Mouse (Mus musculus) forebrain, embryonic 15.5 days (tissue): ENCODE data around the gene Pbx1. TPM values are rescaled to one million over a fixed set of nuclear protein-coding genes. Genes with fewer than 3 reads are reported as not detected.

Experiments used
- ATAC-seq: fragments of 200-750 bp; cut with Nextera tagmentation; replicated peaks from 2 replicates; pipeline ENCODE4 v1.8.0; 2017; ENCODE audit warnings: mild to moderate bottlenecking, moderate TSS enrichment, moderate library complexity
- H3K27ac ChIP-seq: fragments of 300-500 bp; sonication (generic); replicated peaks from 2 replicates; pipeline ENCODE4 v1.5.1; 2015; ENCODE audit warnings: mild to moderate bottlenecking, inconsistent platforms
- H3K27me3 ChIP-seq: fragments of 300-500 bp; sonication (generic); 2 replicates; pipeline ENCODE4 v1.6.1; 2015; ENCODE audit warnings: inconsistent platforms
- H3K36me3 ChIP-seq: fragments of 300-500 bp; sonication (generic); 2 replicates; pipeline ENCODE4 v1.6.1; 2015; ENCODE audit warnings: mild to moderate bottlenecking, inconsistent platforms
- H3K4me1 ChIP-seq: fragments of 300-500 bp; sonication (generic); 2 replicates; pipeline ENCODE4 v1.6.1; 2015; ENCODE audit warnings: inconsistent platforms
- H3K4me2 ChIP-seq: fragments of 300-500 bp; sonication (generic); replicated peaks from 2 replicates; pipeline ENCODE4 v1.6.1; 2015; ENCODE audit warnings: mild to moderate bottlenecking, inconsistent platforms
- H3K4me3 ChIP-seq: fragments of 300-500 bp; sonication (generic); 2 replicates; pipeline ENCODE4 v1.5.1; 2015; ENCODE audit warnings: mild to moderate bottlenecking, inconsistent platforms
- H3K9ac ChIP-seq: fragments of 300-500 bp; sonication (generic); replicated peaks from 2 replicates; pipeline ENCODE4 v1.6.1; 2015; ENCODE audit warnings: mild to moderate bottlenecking, inconsistent platforms
- H3K9me3 ChIP-seq: fragments of 300-500 bp; sonication (generic); 2 replicates; pipeline ENCODE4 v1.6.1; 2016; ENCODE audit warnings: inconsistent platforms
- WGBS: fragments of 180-500 bp; shearing (Covaris S2); methylation state at CpG from one replicate; pipeline ENCODE4 v1.1.7; 2015; ENCODE audit warnings: mixed read lengths; 5-methylcytosine and 5-hydroxymethylcytosine counted together
- polyA plus RNA-seq: library from polyadenylated mRNA; unstranded; fragments of >200 nt; fragmentation: Nextera tagmentation; extraction: Ambion mirVana; gene quantifications from 2 replicates; pipeline ENCODE4 v1.2.1, GENCODE M21; 2015

The Pbx1 gene
- polyA plus RNA-seq, 1 experiment from 2014 or later, result 90.5 TPM

DNA sequence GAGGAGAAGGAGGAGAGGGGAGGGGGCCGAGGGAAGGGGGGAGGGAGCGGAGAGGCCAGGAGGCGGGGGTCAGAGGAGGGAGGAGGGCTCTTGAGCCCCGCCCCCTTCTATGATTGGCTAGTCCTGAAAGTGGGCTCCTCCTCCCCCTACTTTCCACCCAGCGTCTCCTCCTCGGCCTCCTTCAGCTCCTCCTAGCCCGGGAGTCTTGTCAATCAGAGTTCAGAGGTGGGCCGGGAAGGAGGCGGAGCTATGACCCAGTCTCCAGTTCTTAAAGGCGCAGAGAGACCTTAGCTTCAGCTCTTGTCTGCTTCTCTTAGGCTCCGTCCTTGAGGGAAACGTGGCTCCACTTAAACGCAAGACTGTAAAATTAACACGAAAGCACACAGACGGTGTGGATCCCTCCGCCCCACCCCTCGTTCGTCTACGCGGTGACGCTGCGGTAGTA, 233 bp upstream of the Pbx1 start:
- peak; percentile 99 for ATAC-seq
- Histone ChIP-seq H3K9me3 (no peaks in the 10 kb centered on the region), H3K27me3 (no peaks in the 10 kb centered on the region), H3K4me1 (peaks cover 8% of the 10 kb centered on the region), H3K36me3 (no peaks in the 10 kb centered on the region), H3K4me2 (peak overlapping the region; percentile 53), H3K4me3 (peak overlapping the region; percentile 36), H3K27ac (peak overlapping the region; percentile 98), H3K9ac (peak overlapping the region; percentile 32; the same call in 1 of the 2 replicates)
- under 1% methylated on average over 21 of the region's 22 CpGs for WGBS

DNA sequence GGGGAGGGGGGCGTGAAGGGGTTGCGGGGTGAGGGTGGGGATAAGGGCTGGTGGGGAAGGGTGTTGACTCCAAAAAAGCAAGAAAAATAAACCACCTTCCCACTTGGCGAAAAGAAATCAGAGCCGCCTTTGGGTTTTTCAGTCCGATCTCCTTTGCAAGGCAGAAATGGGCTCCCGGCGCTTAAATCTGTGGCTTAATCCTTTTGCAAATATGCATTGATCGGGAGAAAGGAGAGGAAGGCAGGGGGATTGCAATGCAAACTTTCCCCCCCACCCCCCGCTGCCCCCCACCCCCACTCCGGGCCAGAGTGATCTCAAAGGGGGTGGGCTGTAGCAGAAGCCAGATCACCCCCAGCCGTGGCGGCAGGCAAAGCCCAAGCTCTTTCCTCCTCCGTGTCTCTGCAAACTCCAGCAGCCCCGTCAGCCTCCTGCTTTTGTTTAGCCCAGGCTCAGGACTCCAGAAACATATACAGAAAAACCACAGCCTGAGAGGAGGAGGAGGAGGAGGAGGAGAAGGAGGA, 299 bp downstream of the Pbx1 start:
- Histone ChIP-seq H3K27ac (peak overlapping the region; percentile 98), H3K27me3 (no peaks in the 10 kb centered on the region), H3K4me3 (peak overlapping the region; percentile 55), H3K4me2 (peak overlapping the region; percentile 65), H3K36me3 (no peaks in the 10 kb centered on the region), H3K4me1 (peaks cover 9% of the 10 kb centered on the region), H3K9me3 (no peaks in the 10 kb centered on the region), H3K9ac (peak overlapping the region; percentile 84)
- ATAC-seq, result peak; percentile 93
- WGBS, result 0% methylated on average over 13 of the region's 14 CpGs

DNA sequence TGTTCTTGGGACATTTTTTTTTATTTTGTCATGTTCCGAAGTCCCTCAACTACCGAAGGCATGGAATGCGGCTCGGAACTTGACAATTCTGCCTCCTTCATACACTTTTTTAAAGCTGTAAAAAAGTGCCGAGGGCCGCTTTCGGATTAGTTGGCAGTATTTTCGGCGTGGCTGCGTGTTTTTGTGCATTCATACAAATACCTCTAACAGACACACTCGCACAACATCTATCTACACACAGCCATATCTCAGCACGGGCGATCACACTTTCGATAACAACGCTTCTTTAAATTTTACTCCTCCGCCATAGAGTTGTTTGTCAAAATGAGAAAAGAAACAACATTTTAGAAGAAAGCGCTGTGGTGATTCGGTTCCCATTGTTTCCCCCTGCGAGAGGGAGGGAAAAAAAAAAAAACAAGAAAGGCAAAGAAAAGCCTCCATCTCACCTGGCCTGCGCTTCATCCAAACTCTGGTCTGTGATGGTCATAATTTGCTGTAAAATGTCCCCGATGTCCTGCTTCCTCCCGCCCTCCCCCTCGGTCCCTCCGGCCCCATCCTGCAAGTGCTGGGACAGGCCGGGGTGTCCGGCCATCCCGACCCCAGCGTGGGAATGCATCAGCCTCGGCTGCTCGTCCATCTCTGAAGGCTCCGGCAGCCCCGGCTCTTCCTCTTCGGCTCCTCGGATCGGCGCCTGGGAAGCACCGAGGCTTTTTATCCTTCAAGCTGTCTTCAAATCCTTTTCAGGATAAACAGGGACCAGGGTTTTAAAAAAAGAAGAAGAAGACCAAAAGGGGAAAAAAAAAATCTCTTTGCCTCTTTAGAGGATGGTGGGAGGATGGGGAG, 981 bp downstream of the Pbx1 start:
- Histone ChIP-seq H3K9me3 (no peaks in the 10 kb centered on the region), H3K4me3 (peak overlapping the region; percentile 55), H3K4me1 (peaks cover 15% of the 10 kb centered on the region), H3K9ac (peak overlapping the region; percentile 84), H3K4me2 (peak overlapping the region; percentile 65), H3K27me3 (no peaks in the 10 kb centered on the region), H3K36me3 (no peaks in the 10 kb centered on the region), H3K27ac (peak overlapping the region; percentile 98)
- no peak for ATAC-seq
- under 1% methylated on average over 37 of the region's 37 CpGs for WGBS

DNA sequence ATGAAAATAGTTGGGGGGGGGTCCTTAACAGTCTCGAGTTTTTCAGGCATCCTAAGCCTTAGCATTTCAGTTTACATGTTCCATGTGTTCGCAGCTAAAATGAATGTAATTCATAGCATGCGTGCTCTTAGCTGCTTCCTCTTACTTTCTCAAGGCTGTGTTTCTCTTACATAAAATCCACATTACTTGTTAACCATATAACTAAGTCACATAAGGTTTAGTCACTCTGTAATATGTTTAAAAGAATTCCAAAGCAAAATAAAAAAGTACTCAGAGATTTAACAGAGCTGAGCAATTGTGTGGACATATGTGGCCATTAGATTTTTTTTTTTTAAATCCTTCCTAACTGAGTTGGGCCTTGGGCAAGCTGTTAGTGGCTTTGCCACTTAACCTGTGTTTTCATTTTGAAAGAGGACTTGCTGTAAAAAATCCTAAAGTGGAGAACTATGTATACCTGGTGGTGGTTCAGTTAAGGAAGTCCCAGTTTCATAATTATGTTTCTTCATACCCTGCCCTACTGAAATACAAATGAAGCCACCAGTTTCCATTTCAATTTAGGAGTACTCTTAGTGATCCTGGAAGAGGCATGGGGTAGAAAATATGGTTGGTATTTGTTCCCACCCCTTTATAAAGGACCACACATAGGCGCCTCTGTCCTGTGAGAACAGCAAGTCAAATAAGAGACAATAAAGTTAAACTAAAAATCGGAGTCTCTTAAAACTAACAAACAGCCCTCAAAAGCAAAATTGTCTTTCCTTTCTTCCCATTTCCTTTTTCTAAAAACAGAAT, 2.0 kb downstream of the Pbx1 start:
- Histone ChIP-seq H3K36me3 (no peaks in the 10 kb centered on the region), H3K9ac (peak overlapping the region; percentile 84), H3K27ac (peak overlapping the region; percentile 98), H3K27me3 (no peaks in the 10 kb centered on the region), H3K9me3 (no peaks in the 10 kb centered on the region), H3K4me2 (peak overlapping the region; percentile 65), H3K4me3 (peak overlapping the region; percentile 55), H3K4me1 (peaks cover 22% of the 10 kb centered on the region)
- ATAC-seq, result no peak
- WGBS, result under 1% methylated on average over 5 of the region's 5 CpGs

DNA sequence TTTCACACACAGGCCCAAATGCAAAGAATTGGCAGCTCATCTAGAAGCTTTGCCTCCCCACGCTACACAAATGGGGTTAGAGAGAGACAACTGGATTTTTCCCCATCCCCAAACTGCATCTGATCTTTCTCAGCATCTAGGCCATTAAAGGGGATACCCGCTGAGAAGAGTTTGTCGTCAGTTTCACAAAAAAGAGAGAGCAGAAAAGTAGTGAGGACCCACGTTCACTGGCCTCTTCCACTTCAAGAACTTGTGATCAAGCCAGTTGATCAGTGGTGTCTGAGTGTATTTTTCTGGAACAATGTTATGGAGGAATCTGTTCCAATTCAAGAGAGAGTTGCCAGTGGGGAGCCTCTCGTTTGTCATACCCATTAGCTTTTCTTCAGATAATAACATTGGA, 2.7 kb downstream of the Pbx1 start:
- Histone ChIP-seq H3K27ac (peak overlapping the region; percentile 98), H3K4me3 (peak overlapping the region; percentile 55), H3K4me1 (peaks cover 29% of the 10 kb centered on the region), H3K27me3 (no peaks in the 10 kb centered on the region), H3K9ac (peak overlapping the region; percentile 84), H3K4me2 (peak overlapping the region; percentile 65), H3K9me3 (no peaks in the 10 kb centered on the region), H3K36me3 (no peaks in the 10 kb centered on the region)
- no peak for ATAC-seq
- 4% methylated on average over 5 of the region's 5 CpGs for WGBS

DNA sequence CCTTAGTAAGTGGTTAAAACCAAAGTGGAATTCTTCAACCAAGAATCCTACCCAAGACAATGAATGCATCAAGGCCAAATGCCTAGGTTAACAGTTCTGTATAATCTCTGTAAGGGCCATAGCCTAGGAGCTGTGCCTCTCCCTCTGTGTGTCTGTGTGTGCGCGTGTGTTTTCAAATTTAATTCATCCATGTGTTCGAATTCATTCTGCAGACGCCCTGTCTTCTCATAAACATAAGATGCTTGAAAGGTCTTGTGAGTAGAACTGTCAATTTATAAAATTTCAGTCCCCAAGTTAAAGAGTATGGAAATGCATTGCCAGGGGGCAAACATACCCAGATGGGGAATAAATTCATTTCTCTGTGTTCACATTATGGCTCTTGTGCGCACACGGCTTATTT, 3.8 kb downstream of the Pbx1 start:
- peak overlapping the region; percentile 65 for H3K4me2 ChIP-seq
- H3K9me3 ChIP-seq, result no peaks in the 10 kb centered on the region
- 2% methylated on average over 6 of the region's 6 CpGs for WGBS
- peak overlapping the region; percentile 84 for H3K9ac ChIP-seq
- H3K27ac ChIP-seq, result peak overlapping the region; percentile 98
- peak overlapping the region; percentile 55 for H3K4me3 ChIP-seq
- ATAC-seq, result no peak
- peaks cover 40% of the 10 kb centered on the region for H3K4me1 ChIP-seq
- no peaks in the 10 kb centered on the region for H3K36me3 ChIP-seq
- H3K27me3 ChIP-seq, result no peaks in the 10 kb centered on the region

DNA sequence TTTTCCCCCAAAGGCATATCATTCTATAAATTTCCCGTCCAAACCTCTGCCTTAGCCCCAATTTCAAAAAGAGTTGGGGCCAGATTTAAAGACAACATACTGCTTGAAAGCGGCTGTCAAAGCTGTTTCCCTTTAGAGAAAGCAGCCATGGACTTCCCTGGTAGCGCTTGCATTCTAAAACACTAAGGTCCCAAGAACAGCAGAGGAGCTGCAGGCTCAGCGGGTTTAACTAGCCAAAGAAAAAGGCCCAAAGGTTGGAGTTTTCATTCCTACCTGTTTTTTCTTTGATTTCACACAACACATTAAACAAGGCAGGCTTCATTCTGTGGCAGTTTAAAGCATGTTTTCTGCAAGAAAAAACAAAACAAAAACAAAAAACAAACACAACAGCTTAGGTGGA, 4.5 kb downstream of the Pbx1 start:
- Histone ChIP-seq H3K27me3 (no peaks in the 10 kb centered on the region), H3K4me3 (peak overlapping the region; percentile 55), H3K36me3 (no peaks in the 10 kb centered on the region), H3K9me3 (no peaks in the 10 kb centered on the region), H3K27ac (peak overlapping the region; percentile 98), H3K4me2 (peak overlapping the region; percentile 65), H3K9ac (peak overlapping the region; percentile 84), H3K4me1 (peaks cover 44% of the 10 kb centered on the region)
- 6% methylated on average over 4 of the region's 4 CpGs for WGBS
- ATAC-seq, result no peak

DNA sequence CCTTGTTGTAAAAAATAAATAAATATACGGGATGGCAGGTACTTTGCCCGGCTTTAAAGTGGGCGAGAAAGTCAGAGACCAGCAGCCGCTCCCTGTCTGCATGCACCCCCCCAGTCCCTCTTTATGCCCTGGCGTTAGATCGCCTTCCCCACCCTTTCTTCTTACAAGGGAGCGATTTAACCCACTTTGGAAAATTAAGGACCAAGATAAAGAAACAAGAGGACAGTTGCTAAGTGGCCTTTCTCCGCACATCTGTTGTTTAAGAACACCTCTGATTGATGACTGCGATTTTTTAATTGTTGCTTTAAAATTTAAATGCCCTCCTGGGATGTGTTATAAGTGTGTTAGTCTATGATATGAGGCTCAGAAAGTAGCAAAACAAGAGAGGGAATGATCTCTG, 5.2 kb downstream of the Pbx1 start:
- no peak for ATAC-seq
- Histone ChIP-seq H3K27me3 (no peaks in the 10 kb centered on the region), H3K9me3 (no peaks in the 10 kb centered on the region), H3K4me1 (peaks cover 49% of the 10 kb centered on the region), H3K9ac (peak overlapping the region; percentile 84), H3K27ac (peak overlapping the region; percentile 98), H3K36me3 (peaks cover 5% of the 10 kb centered on the region; the same call in 1 of the 2 replicates), H3K4me2 (peak overlapping the region; percentile 65), H3K4me3 (peak overlapping the region; percentile 55)
- 14% methylated on average over 9 of the region's 9 CpGs for WGBS

DNA sequence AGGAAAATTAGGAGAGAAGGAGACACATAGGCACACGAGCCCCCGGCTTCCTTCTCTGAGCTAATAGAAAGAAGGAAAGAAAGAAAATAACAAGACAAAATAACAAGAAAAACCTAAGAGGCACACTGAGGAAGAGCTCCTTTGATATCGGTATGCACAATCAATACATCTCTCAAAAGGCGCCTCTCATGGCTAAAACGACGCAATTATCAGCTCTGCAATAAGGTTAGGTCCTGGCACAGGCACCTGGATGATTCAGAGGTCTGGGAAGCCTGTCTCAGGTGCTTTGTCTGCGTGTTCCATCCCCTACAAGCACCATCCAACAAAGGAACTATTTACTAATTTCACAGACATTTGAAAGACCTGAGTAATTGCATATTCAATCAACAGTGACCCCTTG, 5.8 kb downstream of the Pbx1 start:
- H3K9me3 ChIP-seq, result no peaks in the 10 kb centered on the region
- H3K4me1 ChIP-seq, result peaks cover 55% of the 10 kb centered on the region
- H3K27ac ChIP-seq, result peak overlapping the region; percentile 98
- no peak for ATAC-seq
- no peaks in the 10 kb centered on the region for H3K27me3 ChIP-seq
- WGBS, result 10% methylated on average over 7 of the region's 7 CpGs
- peak overlapping the region; percentile 84 for H3K9ac ChIP-seq
- H3K36me3 ChIP-seq, result peaks cover 6% of the 10 kb centered on the region; the same call in 1 of the 2 replicates
- peak overlapping the region; percentile 55 for H3K4me3 ChIP-seq
- peak overlapping the region; percentile 65 for H3K4me2 ChIP-seq

DNA sequence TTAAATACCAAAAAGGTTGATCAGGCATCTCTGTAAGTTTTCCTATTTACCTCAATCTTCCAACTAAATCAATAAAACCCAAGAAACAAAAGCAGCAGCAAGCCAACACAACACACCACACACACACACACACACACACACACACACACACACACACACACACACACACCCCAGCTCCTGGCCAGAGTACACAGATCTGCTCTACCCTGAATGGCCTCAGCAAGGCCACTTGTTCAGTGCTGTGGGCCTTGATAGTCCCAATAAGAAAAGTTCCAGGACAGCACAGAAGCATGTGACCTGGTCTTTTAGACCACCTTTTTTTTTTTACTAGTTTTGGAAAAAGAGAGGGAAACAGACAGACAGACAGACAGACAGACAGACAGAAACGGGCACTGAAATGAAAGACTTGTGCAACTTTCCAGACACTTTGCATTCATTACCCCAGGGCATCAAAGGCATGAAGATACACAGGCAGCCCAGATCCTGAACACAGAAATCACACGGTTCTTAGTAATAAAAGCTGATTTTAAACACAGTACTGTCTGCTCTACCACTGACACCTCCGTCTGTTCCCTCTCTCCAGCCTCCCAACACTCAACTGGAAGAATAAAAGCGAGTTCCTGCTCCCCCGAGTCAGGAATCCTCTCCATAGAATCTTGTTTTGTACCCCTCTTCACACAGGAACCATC, 6.9 kb downstream of the Pbx1 start:
- WGBS, result 10% methylated on average over 5 of the region's 5 CpGs
- H3K36me3 ChIP-seq, result peaks cover 8% of the 10 kb centered on the region; the same call in 1 of the 2 replicates
- peak overlapping the region; percentile 45 for H3K9ac ChIP-seq
- H3K4me1 ChIP-seq, result peaks cover 66% of the 10 kb centered on the region
- H3K9me3 ChIP-seq, result no peaks in the 10 kb centered on the region
- no peaks in the 10 kb centered on the region for H3K27me3 ChIP-seq
- H3K4me2 ChIP-seq, result peak overlapping the region; percentile 65
- peak overlapping the region; percentile 55 for H3K4me3 ChIP-seq
- ATAC-seq, result no peak
- H3K27ac ChIP-seq, result peak overlapping the region; percentile 98

DNA sequence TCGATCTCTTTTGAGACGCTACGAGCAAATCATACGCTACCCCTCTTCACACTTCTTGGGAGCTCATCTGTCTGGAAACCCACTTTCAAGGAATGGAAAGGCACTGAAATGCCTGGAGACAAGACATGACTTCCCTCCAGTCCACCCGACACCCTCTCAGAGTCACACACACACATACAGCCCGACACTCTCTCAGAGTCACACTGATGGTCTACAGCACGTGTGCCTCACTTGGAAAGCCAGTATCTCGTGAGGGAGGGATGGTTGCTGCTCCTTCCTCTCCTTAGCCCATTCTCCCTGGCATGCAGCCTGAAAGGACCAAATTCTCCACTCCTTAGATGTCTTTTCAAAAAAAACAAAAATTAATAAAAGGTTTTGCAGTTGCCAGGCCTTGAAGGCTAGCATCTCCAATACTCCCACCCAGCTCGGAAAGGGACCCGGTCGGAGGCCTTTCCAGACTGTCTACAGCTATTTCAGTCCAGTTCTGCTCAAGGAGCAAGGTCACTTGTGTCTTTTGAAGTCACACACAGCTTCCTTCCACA, 8.6 kb downstream of the Pbx1 start:
- Histone ChIP-seq H3K27ac (peak overlapping the region; percentile 3; the same call in 1 of the 2 replicates), H3K4me3 (peak overlapping the region; percentile 23), H3K9ac (peak overlapping the region; percentile 45), H3K36me3 (peaks cover 8% of the 10 kb centered on the region; the same call in 1 of the 2 replicates), H3K9me3 (no peaks in the 10 kb centered on the region), H3K27me3 (no peaks in the 10 kb centered on the region), H3K4me1 (peaks cover 80% of the 10 kb centered on the region), H3K4me2 (peak overlapping the region; percentile 65)
- WGBS, result 42% methylated on average over 11 of the region's 11 CpGs
- ATAC-seq, result no peak
